Mouse (Mus musculus) ES-E14 (cell line): ENCODE measurements at regions not wholly inside any gene's neighbourhood (a gene's known extent, or its start where the extent isn't known, plus 50 kb on each side); places are given as distances from the start of the nearest gene placed in this dataset.

Source experiments
- HCFC1 ChIP-seq: IDR thresholded peaks from 2 replicates; pipeline ENCODE4 v1.6.1; 2012; ENCODE audit warnings: low read length, inconsistent platforms, borderline replicate concordance; ENCODE audit not compliant: insufficient read depth
- MAFK ChIP-seq: IDR thresholded peaks from 2 replicates; pipeline ENCODE4 v1.6.1; 2014; ENCODE audit warnings: mild to moderate bottlenecking, low read depth, low read length, inconsistent platforms; ENCODE audit not compliant: insufficient read depth
- ZC3H11A ChIP-seq: IDR thresholded peaks from 2 replicates; pipeline ENCODE4 v1.6.1; 2012; ENCODE audit warnings: low read depth, mild to moderate bottlenecking, inconsistent platforms, low read length, borderline replicate concordance

- TF ChIP-seq HCFC1 (no peak), MAFK (no peak), ZC3H11A (no peak)
These were observed 62.6 kb downstream of the 4933412E24Rik start for GRCm38 (mm10) chr15:59953857-59954256.
